Mouse (Mus musculus): ENCODE measurements around the gene Gm48551.

- TF ChIP-seq CTCF (IDR thresholded peaks at IDR 0.05; ENCODE audit: extremely low read depth, insufficient read length, insufficient replicate concordance, low read depth, low read length) (no peak), POLR2A (IDR thresholded peaks at IDR 0.05; ENCODE audit: low read depth, low read length) (no peak)
Observed at GRCm38 (mm10) chr10:81366477-81367206, 17.6 kb upstream of the Gm48551 start.

All from small intestine, adult 2 months (tissue).